Mouse (Mus musculus): ENCODE data around the gene Klrb1b. TPM values are rescaled to one million over a fixed set of nuclear protein-coding genes. Genes with fewer than 3 reads are reported as not detected.

The Klrb1b gene
- polyA plus RNA-seq, 1 experiment from 2014 or later = not detected

Other genes with a start within 250 kb of the Klrb1b start
- gene A2ml1, start 244.7 kb downstream of the Klrb1b start, polyA plus RNA-seq (2014; fragmentation: Nextera tagmentation; extraction: Ambion mirVana) = 0.26 and 0.30 TPM in 2 replicates
- 0.46 TPM in 1 of 2 replicates, not detected in the other for gene Klrb1a, start 202.8 kb downstream of the Klrb1b start, polyA plus RNA-seq (2014; fragmentation: Nextera tagmentation; extraction: Ambion mirVana)
- gene Clec2h, start 163.9 kb downstream of the Klrb1b start, polyA plus RNA-seq (2014; fragmentation: Nextera tagmentation; extraction: Ambion mirVana) = 0.11 TPM in 1 of 2 replicates, not detected in the other
- not detected in 2 replicates for gene Klrb1, start 103.3 kb downstream of the Klrb1b start, polyA plus RNA-seq (2014; fragmentation: Nextera tagmentation; extraction: Ambion mirVana)
- gene Klrb1c, start 37.1 kb downstream of the Klrb1b start, polyA plus RNA-seq (2014; fragmentation: Nextera tagmentation; extraction: Ambion mirVana) = 0.61 TPM in 1 of 2 replicates, not detected in the other
- gene Gm44511, start within 50 bp of the Klrb1b start, polyA plus RNA-seq (2014; fragmentation: Nextera tagmentation; extraction: Ambion mirVana) = not detected in 2 replicates
- 0.23 TPM in 1 of 2 replicates, not detected in the other for gene Clec2i, start 61.3 kb upstream of the Klrb1b start, polyA plus RNA-seq (2014; fragmentation: Nextera tagmentation; extraction: Ambion mirVana)
- gene BC035044, start 64.8 kb upstream of the Klrb1b start, polyA plus RNA-seq (2014; fragmentation: Nextera tagmentation; extraction: Ambion mirVana) = 0.64 and 0.76 TPM in 2 replicates
- gene Clec2g, start 108.0 kb upstream of the Klrb1b start, polyA plus RNA-seq (2014; fragmentation: Nextera tagmentation; extraction: Ambion mirVana) = not detected in 2 replicates
- 0.28 TPM in 1 of 2 replicates, not detected in the other for gene Klrb1f, start 219.6 kb upstream of the Klrb1b start, polyA plus RNA-seq (2014; fragmentation: Nextera tagmentation; extraction: Ambion mirVana)

Data from kidney, embryonic 14.5 days (tissue).